Mouse (Mus musculus) E14TG2a.4 (cell line): ENCODE data around the gene 1700001P01Rik.

Experiments used
- H3K27me3 ChIP-seq: 2 replicates; pipeline ENCODE4 v1.6.1; 2014; ENCODE audit warnings: low read length, control low read depth; ENCODE audit not compliant: insufficient read depth
- H3K36me3 ChIP-seq: 2 replicates; pipeline ENCODE4 v1.6.1; 2014; ENCODE audit warnings: low read length, control low read depth; ENCODE audit not compliant: insufficient read depth
- H3K4me1 ChIP-seq: replicated peaks from 2 replicates; pipeline ENCODE4 v1.6.1; 2014; ENCODE audit warnings: low read depth, low read length, control low read depth
- H3K4me3 ChIP-seq: replicated peaks from 2 replicates; pipeline ENCODE4 v1.5.1; 2014; ENCODE audit warnings: mild to moderate bottlenecking, low read length
- H3K9me3 ChIP-seq: 2 replicates; pipeline ENCODE4 v1.6.1; 2014; ENCODE audit warnings: low read length, control low read depth
- CTCF ChIP-seq: conservative IDR thresholded peaks from 2 replicates; pipeline ENCODE4 v1.5.1; 2014; ENCODE audit warnings: low read length
- NANOG ChIP-seq: IDR thresholded peaks from 2 replicates; pipeline ENCODE4 v1.6.1; 2014; ENCODE audit warnings: borderline replicate concordance, low read length, mixed read lengths
- POU5F1 ChIP-seq: IDR thresholded peaks from 2 replicates; pipeline ENCODE4 v1.6.1; 2014; ENCODE audit warnings: low read length, borderline replicate concordance

Gene 1700001P01Rik

DNA sequence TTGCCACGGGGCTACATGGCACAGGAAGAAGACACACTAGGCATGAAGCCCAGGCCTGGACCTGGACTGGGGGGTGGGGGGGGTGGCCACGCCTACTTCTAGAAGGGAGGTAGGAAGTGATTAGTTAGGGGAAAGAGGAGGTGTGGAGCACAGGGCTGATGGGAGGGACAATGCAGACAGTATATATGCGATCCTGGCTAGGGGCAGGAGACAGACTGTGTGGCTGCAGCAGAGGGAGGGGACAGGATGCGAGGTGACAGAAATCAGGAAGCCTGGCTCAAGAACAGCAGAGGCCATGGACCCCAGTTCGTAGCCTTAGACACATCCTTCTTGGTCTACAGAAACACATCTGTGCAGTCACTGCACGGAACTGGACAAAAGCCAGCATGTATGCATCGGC, 52.0 kb downstream of the 1700001P01Rik start:
- H3K4me3 ChIP-seq: no peak overlapping the region

More for the DNA sequence above, 52.0 kb downstream of the 1700001P01Rik start:
- Histone ChIP-seq H3K9me3 (no peaks in the 10 kb centered on the region), H3K4me1 (peaks cover 25% of the 10 kb centered on the region), H3K36me3 (peaks cover 99% of the 10 kb centered on the region), H3K27me3 (no peaks in the 10 kb centered on the region)
- TF ChIP-seq CTCF (no peak), NANOG (no peak), POU5F1 (no peak)
